Mouse (Mus musculus) kidney, postnatal 36 days (tissue): ENCODE results near the gene 2310039H08Rik.
"Not testable (repeated sequence)": the region's sequence is repeated elsewhere in the genome, so short reads cannot be mapped to it uniquely, and the experiment has no call there.

Experiments used
- DNase-seq, 2 experiments: peaks; one replicate each; pipeline ENCODE4 v3.0.0; 2021 to 2022; ENCODE audit warnings: mixed read lengths in 2 of 2

2310039H08Rik gene

DNA sequence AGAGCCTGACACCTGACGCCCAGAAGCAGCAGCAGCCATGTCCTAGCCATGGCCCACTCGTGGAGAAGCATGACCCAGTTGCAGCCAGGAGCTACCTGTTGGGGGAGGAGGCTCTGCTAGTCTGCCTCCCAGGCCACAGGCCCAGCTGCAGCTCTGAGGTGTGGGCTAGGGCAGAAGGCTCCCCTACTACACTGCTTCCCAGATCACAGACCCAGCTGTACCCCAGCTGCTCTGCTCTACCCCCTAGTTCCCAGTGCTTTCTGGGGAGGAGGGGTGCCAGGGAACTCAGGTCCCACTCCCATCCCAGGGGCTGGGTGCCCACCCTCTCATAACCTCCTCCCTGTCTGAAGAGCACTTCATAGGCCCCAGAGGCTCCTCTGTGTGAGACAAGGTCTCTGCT lies 8.9 kb upstream of the 2310039H08Rik start, which contains the start of gene Ptcra:
Gene Ptcra (minus strand): TSS at position 169 of the 400 bp plus-strand sequence.
- no peak for DNase-seq

DNA sequence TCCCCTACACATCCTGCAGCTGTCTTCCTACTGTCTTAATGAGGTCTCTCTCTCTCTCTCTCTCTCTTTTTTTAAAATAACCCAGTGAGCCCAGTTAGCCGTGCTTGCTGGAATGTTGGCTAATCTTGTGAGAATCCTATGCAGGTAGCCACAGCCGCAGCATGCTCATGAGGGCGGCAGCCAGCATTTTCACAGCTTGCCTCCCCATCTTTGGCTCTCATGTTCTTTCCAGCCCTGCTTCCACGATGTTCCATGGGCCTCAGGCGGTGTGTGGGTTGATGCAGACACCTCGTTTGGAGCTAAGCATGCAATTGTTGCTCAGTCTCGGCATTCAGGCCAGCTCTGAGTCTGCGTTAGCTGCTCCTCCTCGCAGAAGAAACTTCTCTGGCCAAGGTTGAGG lies 7.5 kb upstream of the 2310039H08Rik start:
- DNase-seq: not testable (repeated sequence)

GRCm38 (mm10) chr17:46767868-46768267 lies 4.6 kb upstream of the 2310039H08Rik start:
- DNase-seq: peak; percentile 35 to 51

DNA sequence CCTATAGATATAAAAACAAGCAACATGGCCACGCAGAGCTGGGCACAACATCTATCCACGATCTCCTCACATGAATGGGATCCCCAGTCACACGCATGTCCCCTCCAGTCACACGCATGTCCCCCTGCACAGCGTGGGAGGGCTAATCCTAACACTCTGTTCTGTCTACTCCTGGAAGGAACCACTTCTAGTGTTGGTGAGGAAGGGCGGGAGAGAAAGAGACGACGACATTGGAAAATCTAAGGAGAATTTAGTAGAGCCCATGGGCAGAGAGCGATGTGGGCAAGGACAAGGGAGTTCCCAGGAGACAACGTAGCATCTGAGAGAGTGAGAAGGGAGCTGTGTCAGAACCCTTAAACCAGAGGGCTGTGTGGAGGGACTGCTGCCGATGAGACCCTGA lies 1.9 kb upstream of the 2310039H08Rik start:
- DNase-seq: no peak

DNA sequence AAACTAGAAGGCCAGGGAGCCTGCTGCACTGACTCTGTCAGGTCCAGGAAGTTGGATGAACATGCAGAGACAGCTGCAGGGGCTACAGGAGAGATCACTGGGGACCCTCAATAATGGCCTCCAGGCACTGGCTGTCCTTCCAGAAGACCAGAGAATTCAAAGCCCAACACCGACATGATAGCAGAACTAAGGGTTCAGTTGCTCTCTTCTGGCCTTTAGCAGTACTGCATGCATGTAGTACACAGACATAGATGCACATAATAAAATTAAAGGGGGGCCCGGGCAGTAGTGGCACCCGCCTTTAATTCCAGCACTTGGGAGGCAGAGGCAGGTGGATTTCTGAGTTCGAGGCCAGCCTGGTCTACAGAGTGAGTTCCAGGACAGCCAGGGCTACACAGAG lies 1.4 kb upstream of the 2310039H08Rik start:
- no peak for DNase-seq

DNA sequence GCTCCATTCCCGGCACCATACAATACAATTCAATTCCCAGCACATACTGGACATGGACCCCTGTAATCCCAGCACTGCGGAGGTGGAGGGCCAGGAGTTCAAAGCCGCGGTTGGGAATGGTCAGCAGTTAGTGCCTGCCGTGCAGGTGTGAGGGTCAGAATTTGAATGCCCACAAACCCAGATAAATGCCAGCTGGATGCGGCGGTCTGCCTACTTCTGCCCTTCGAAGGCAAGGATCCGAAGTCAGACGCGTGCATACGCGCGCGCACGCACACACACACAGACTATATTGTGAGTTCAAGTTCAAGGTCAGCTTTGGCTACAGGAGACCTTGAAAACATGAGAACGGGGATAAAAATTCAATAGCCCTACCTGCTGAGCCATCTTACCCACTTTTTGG lies 819 bp upstream of the 2310039H08Rik start:
- DNase-seq: no peak

- DNase-seq: no peak
Measured at GRCm38 (mm10) chr17:46772038-46772403, 414 bp upstream of the 2310039H08Rik start.

GRCm38 (mm10) chr17:46773278-46774130 lies 1.1 kb downstream of the 2310039H08Rik start:
- peak; percentile 30 to 36 for DNase-seq

DNA sequence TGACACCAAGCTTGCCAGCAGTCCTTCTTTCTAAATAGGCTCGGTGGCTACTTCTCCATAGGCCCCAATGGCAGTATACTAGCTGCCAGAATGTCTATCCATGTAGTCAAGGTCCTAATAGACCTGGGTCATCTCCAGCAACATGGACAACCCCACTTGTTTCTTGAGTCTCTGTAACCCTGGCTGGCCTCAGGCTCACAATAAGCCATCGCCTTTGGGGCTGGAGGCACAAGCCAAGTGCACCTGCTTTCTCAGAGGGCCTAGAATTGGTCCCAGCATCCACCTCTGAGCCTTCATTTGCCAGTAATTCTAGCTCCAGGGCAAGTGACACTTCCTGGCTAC lies 1.7 kb downstream of the 2310039H08Rik start:
- no peak for DNase-seq

DNA sequence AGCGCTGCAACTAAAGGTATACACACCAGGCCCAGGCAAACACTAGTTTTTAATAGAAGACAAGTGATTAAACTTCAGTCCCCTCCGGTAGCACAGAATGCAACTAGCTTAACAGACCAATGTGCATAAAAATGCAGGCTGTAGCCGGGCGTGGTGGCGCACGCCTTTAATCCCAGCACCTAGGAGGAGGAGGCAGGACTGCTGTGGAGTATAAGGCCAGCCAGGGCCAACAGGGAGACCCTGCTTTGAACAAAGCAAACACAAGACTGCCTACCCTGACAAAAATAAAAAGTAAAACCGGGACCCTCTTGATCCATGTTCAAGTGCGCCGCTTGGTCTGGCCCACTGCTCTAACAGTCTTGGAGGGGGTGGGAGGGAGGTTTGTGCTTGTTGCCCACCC lies 2.6 kb downstream of the 2310039H08Rik start:
- DNase-seq: no peak

DNA sequence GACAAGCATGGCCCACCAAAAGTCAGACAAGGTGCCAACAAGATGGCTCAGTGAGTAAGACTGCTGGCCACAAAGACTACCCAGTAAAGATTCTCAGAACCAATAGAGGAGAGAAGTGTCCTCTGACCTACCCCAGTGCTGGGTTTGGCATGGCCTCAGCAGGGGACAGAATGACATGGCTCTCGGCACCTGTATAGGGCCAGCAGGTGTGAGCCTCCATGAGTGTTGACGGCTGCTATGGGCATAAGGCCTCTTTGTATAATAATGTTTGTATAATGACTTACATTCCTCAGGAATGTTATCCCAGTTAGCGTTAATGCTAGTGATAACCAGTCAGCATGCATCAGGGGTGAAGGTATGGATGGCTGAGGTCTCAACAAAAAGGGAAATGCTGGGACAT lies 3.7 kb downstream of the 2310039H08Rik start:
- DNase-seq: no peak

- DNase-seq: peak; percentile 22 to 41
Measured at GRCm38 (mm10) chr17:46781876-46782275, 9.4 kb downstream of the 2310039H08Rik start.

GRCm38 (mm10) chr17:46782341-46783221 lies 10.1 kb downstream of the 2310039H08Rik start, which contains the start of gene Rpl7l1:
Rpl7l1 (minus strand) TSS chr17:46782672.
- DNase-seq: peak; percentile 94 to 97

- no peak for DNase-seq
Measured at GRCm38 (mm10) chr17:46783222-46783565, 10.8 kb downstream of the 2310039H08Rik start.

- no peak for DNase-seq
Measured at GRCm38 (mm10) chr17:46786952-46787351, 14.5 kb downstream of the 2310039H08Rik start.

DNA sequence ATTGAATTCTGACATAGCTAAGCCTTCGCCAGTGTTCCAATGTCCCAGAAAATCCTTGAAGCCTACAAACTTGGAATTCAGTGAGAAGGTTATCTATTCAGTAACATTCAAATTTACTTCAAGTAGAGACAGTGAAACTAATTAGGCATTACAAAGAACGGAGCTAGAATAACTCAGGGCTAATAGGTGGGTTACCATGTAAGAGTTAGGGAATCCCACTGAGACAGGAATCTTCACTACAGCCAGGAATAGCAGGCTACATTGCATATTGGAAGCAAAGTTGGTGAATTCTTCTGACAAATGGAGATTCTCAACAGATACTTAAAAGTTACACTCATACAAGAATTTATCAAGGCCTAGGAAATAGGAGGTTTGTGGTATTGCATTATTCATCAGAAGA lies 15.5 kb downstream of the 2310039H08Rik start:
- DNase-seq: not testable (repeated sequence)

- no peak for DNase-seq
Measured at GRCm38 (mm10) chr17:46792963-46793362, 20.5 kb downstream of the 2310039H08Rik start.

DNA sequence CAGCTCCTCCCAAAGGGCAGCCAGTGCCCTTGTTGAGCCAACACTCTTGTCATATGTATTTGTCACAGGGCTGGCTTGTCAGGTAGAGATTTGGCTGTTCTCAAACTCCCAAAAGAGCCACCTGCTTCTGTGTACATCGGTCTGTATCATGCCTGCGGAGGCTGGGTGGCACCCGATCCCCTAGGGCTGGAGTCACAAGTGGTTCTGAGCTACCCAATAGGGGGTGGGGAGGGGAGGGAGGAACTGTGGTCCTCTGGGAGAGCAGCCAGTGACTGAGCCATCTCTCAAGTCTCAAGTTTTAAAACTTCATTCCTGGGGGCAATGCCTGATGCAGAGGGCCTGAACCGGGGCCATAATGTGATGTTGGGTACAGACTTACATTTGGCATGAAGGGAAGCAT lies 24.3 kb downstream of the 2310039H08Rik start:
- DNase-seq: no peak

GRCm38 (mm10) chr17:46797386-46797785 lies 25.0 kb downstream of the 2310039H08Rik start:
- no peak for DNase-seq

- DNase-seq: no peak
Measured at GRCm38 (mm10) chr17:46799680-46800079, 27.2 kb downstream of the 2310039H08Rik start.

DNA sequence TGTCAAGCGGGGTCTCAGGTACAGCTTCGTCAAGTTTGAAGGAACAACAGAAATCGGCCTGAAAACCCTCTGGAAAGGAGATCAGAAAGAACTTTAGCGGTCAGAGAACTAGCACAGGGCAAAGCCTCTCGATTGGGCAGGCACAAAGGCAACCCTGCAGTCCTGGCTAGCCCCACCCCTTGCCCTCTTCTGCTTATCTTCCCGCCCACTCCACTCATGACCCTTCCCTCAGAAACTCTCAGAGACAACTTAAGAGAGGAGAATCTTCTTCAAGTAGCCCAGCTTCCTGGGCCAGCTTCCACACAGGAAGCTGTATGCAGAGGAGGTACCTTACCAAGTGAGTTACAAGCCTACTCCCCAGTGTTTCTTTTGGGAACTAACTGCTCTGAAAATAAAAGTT lies 29.3 kb downstream of the 2310039H08Rik start:
- DNase-seq: no peak

GRCm38 (mm10) chr17:46808376-46808775 lies 35.9 kb downstream of the 2310039H08Rik start:
- DNase-seq: no peak

- DNase-seq: no peak
Measured at GRCm38 (mm10) chr17:46809131-46809830, 36.8 kb downstream of the 2310039H08Rik start.
